ENCODE assay signal across 1 mouse cellular context in the genomic region with DNA sequence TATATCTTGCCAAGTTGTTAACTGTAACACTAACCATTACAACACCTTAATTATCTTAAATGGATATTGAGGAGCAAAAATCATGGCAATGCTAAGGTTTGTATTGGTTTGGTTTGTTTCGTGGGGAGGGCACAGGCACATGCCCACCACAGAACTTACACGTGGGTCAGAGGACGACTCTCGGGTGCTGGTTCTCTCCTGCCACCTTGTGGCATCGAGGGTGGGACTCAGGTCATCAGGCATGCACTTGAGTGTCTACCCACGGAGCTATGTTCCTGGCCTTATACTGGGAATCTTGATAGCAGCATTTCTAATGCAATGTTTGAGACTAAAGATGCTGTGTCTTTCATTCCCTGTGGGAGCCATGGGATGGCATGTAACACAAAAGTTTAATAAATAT.
TF ChIP-seq lines count a peak whose summit lies in the region.

No protein-coding gene starts in this region.

TF ChIP-seq in MEL, 35 proteins besides CTCF, POLR2A, EP300 and RAD21 (continued from another document):
- TF ChIP-seq BHLHE40 (IDR thresholded peaks at IDR 0.05; ENCODE audit: borderline replicate concordance, low read depth, low read length) = no peak
